Mouse (Mus musculus): ENCODE measurements around the gene Hist1h2bm. TPM values are rescaled to one million over a fixed set of nuclear protein-coding genes. Genes with fewer than 3 reads are reported as not detected.
A peak's percentile ranks its signal among the peaks of the same experiment; 100 is the strongest.
"Not testable (repeated sequence)": the region's sequence is repeated elsewhere in the genome, so short reads cannot be mapped to it uniquely, and the experiment has no call there.

Gene Hist1h2bm
- polyA plus RNA-seq (2014; fragmentation: Nextera tagmentation; extraction: Ambion mirVana) = 6.3 and 6.4 TPM in 2 replicates

GRCm38 (mm10) chr13:21721757-21722372 is at the start of gene Hist1h2bm:
Gene Hist1h2bm, plus strand, starts transcription at chr13:21722044.
- DNase-seq (ENCODE audit: low spot score) = peak; percentile 94
- Histone ChIP-seq H3K9ac (replicated peaks; ENCODE audit: low read length) (peak within 1 kb of the TSS; percentile 72), H3K4me3 (ENCODE audit: low read depth, low read length) (peak within 1 kb of the TSS; percentile 33), H3K4me2 (ENCODE audit: low read depth, low read length) (peak within 1 kb of the TSS; percentile 71), H3K27ac (replicated peaks; ENCODE audit: low read depth, low read length) (peak within 1 kb of the TSS; percentile 92)
- not testable (repeated sequence) for H3K9me3 ChIP-seq (replicated peaks; ENCODE audit: control insufficient read depth, low read length); H3K27me3 ChIP-seq (ENCODE audit: control insufficient read depth, insufficient read depth, low read length); H3K4me1 ChIP-seq (ENCODE audit: control insufficient read depth, insufficient read depth, low read length); H3K36me3 ChIP-seq (replicated peaks; ENCODE audit: control insufficient read depth, insufficient read depth, low read depth, low read length)
- under 1% methylated on average over 31 of the region's 37 CpGs for WGBS
- peak; percentile 96 for ATAC-seq (replicated peaks; ENCODE audit: insufficient number of reproducible peaks, low FRiP score, low TSS enrichment, low read depth)

- DNase-seq (ENCODE audit: low spot score) (no peak), ATAC-seq (replicated peaks; ENCODE audit: insufficient number of reproducible peaks, low FRiP score, low TSS enrichment, low read depth) (no peak)
- H3K4me2 ChIP-seq (ENCODE audit: low read depth, low read length) = no peak within 1 kb of the TSS
- H3K36me3 ChIP-seq (replicated peaks; ENCODE audit: control insufficient read depth, insufficient read depth, low read depth, low read length) = no peaks in the 10 kb centered on the region
- no peak within 1 kb of the TSS for H3K4me3 ChIP-seq (ENCODE audit: low read depth, low read length)
- no peaks in the 10 kb centered on the region for H3K27me3 ChIP-seq (ENCODE audit: control insufficient read depth, insufficient read depth, low read length)
- H3K9me3 ChIP-seq (replicated peaks; ENCODE audit: control insufficient read depth, low read length) = no peaks in the 10 kb centered on the region
- H3K9ac ChIP-seq (replicated peaks; ENCODE audit: low read length) = no peak within 1 kb of the TSS
- WGBS = 73% methylated on average over 2 of the region's 2 CpGs
- no peaks in the 10 kb centered on the region for H3K4me1 ChIP-seq (ENCODE audit: control insufficient read depth, insufficient read depth, low read length)
- no peak within 1 kb of the TSS for H3K27ac ChIP-seq (replicated peaks; ENCODE audit: low read depth, low read length)
Measured at GRCm38 (mm10) chr13:21677305-21677704, 44.5 kb upstream of the Hist1h2bm start, which contains the start of gene Olfr1360. Gene Olfr1360, minus strand, starts transcription at chr13:21677405.

- no peaks in the 10 kb centered on the region for H3K36me3 ChIP-seq (replicated peaks; ENCODE audit: control insufficient read depth, insufficient read depth, low read depth, low read length)
- no peaks in the 10 kb centered on the region for H3K9me3 ChIP-seq (replicated peaks; ENCODE audit: control insufficient read depth, low read length)
- H3K9ac ChIP-seq (replicated peaks; ENCODE audit: low read length) = no peak within 1 kb of the TSS
- DNase-seq (ENCODE audit: low spot score) (no peak), ATAC-seq (replicated peaks; ENCODE audit: insufficient number of reproducible peaks, low FRiP score, low TSS enrichment, low read depth) (no peak)
- H3K27me3 ChIP-seq (ENCODE audit: control insufficient read depth, insufficient read depth, low read length) = no peaks in the 10 kb centered on the region
- H3K27ac ChIP-seq (replicated peaks; ENCODE audit: low read depth, low read length) = no peak within 1 kb of the TSS
- H3K4me2 ChIP-seq (ENCODE audit: low read depth, low read length) = no peak within 1 kb of the TSS
- H3K4me3 ChIP-seq (ENCODE audit: low read depth, low read length) = no peak within 1 kb of the TSS
- no peaks in the 10 kb centered on the region for H3K4me1 ChIP-seq (ENCODE audit: control insufficient read depth, insufficient read depth, low read length)
Measured at GRCm38 (mm10) chr13:21697811-21698210, 24.0 kb upstream of the Hist1h2bm start, which contains the start of gene Olfr1359. Gene Olfr1359, plus strand, starts transcription at chr13:21698111.

GRCm38 (mm10) chr13:21706669-21707068 is 15.2 kb upstream of the Hist1h2bm start:
- H3K4me2 ChIP-seq (ENCODE audit: low read depth, low read length) = no peak overlapping the region
- H3K9me3 ChIP-seq (replicated peaks; ENCODE audit: control insufficient read depth, low read length) = no peaks in the 10 kb centered on the region
- DNase-seq (ENCODE audit: low spot score) (no peak), ATAC-seq (replicated peaks; ENCODE audit: insufficient number of reproducible peaks, low FRiP score, low TSS enrichment, low read depth) (no peak)
- no peak overlapping the region for H3K9ac ChIP-seq (replicated peaks; ENCODE audit: low read length)
- no peak overlapping the region for H3K4me3 ChIP-seq (ENCODE audit: low read depth, low read length)
- no peaks in the 10 kb centered on the region for H3K4me1 ChIP-seq (ENCODE audit: control insufficient read depth, insufficient read depth, low read length)
- H3K36me3 ChIP-seq (replicated peaks; ENCODE audit: control insufficient read depth, insufficient read depth, low read depth, low read length) = no peaks in the 10 kb centered on the region
- WGBS = 77% methylated on average over 4 of the region's 4 CpGs
- no peak overlapping the region for H3K27ac ChIP-seq (replicated peaks; ENCODE audit: low read depth, low read length)
- no peaks in the 10 kb centered on the region for H3K27me3 ChIP-seq (ENCODE audit: control insufficient read depth, insufficient read depth, low read length)

- peak overlapping the region; percentile 55 for H3K4me3 ChIP-seq (ENCODE audit: low read depth, low read length)
- H3K4me1 ChIP-seq (ENCODE audit: control insufficient read depth, insufficient read depth, low read length) = no peaks in the 10 kb centered on the region
- DNase-seq (ENCODE audit: low spot score) = peak; percentile 91
- H3K4me2 ChIP-seq (ENCODE audit: low read depth, low read length) = peak overlapping the region; percentile 29; the same call in 1 of the 2 replicates
- peak overlapping the region; percentile 62 for H3K9ac ChIP-seq (replicated peaks; ENCODE audit: low read length)
- ATAC-seq (replicated peaks; ENCODE audit: insufficient number of reproducible peaks, low FRiP score, low TSS enrichment, low read depth) = peak; percentile 79
- H3K9me3 ChIP-seq (replicated peaks; ENCODE audit: control insufficient read depth, low read length) = no peaks in the 10 kb centered on the region
- H3K36me3 ChIP-seq (replicated peaks; ENCODE audit: control insufficient read depth, insufficient read depth, low read depth, low read length) = no peaks in the 10 kb centered on the region
- H3K27ac ChIP-seq (replicated peaks; ENCODE audit: low read depth, low read length) = 0 out of 2 replicates have a peak overlapping the region, but pooled peaks have one; percentile 28
- WGBS = under 1% methylated on average over 32 of the region's 32 CpGs
- no peaks in the 10 kb centered on the region for H3K27me3 ChIP-seq (ENCODE audit: control insufficient read depth, insufficient read depth, low read length)
Measured at GRCm38 (mm10) chr13:21710031-21710711, 11.7 kb upstream of the Hist1h2bm start.

GRCm38 (mm10) chr13:21710821-21711525 is 10.9 kb upstream of the Hist1h2bm start:
- ATAC-seq (replicated peaks; ENCODE audit: insufficient number of reproducible peaks, low FRiP score, low TSS enrichment, low read depth) (peak; percentile 68), DNase-seq (ENCODE audit: low spot score) (peak; percentile 80)
- H3K4me1 ChIP-seq (ENCODE audit: control insufficient read depth, insufficient read depth, low read length) = no peaks in the 10 kb centered on the region
- H3K4me3 ChIP-seq (ENCODE audit: low read depth, low read length) = peak overlapping the region; percentile 38
- H3K36me3 ChIP-seq (replicated peaks; ENCODE audit: control insufficient read depth, insufficient read depth, low read depth, low read length) = no peaks in the 10 kb centered on the region
- H3K4me2 ChIP-seq (ENCODE audit: low read depth, low read length) = peak overlapping the region; percentile 24
- no peaks in the 10 kb centered on the region for H3K27me3 ChIP-seq (ENCODE audit: control insufficient read depth, insufficient read depth, low read length)
- H3K9me3 ChIP-seq (replicated peaks; ENCODE audit: control insufficient read depth, low read length) = no peaks in the 10 kb centered on the region
- H3K9ac ChIP-seq (replicated peaks; ENCODE audit: low read length) = no peak overlapping the region; the same call in 1 of the 2 replicates
- 3% methylated on average over 22 of the region's 22 CpGs for WGBS
- no peak overlapping the region for H3K27ac ChIP-seq (replicated peaks; ENCODE audit: low read depth, low read length)

- H3K27me3 ChIP-seq (ENCODE audit: control insufficient read depth, insufficient read depth, low read length) = no peaks in the 10 kb centered on the region
- no peak overlapping the region; the same call in 1 of the 2 replicates for H3K9ac ChIP-seq (replicated peaks; ENCODE audit: low read length)
Measured at GRCm38 (mm10) chr13:21711698-21712097, 10.1 kb upstream of the Hist1h2bm start.

More at GRCm38 (mm10) chr13:21711698-21712097, 10.1 kb upstream of the Hist1h2bm start:
- Histone ChIP-seq H3K9me3 (replicated peaks; ENCODE audit: control insufficient read depth, low read length) (no peaks in the 10 kb centered on the region), H3K4me3 (ENCODE audit: low read depth, low read length) (peak overlapping the region; percentile 38), H3K4me2 (ENCODE audit: low read depth, low read length) (peak overlapping the region; percentile 24), H3K27ac (replicated peaks; ENCODE audit: low read depth, low read length) (no peak overlapping the region), H3K36me3 (replicated peaks; ENCODE audit: control insufficient read depth, insufficient read depth, low read depth, low read length) (no peaks in the 10 kb centered on the region), H3K4me1 (ENCODE audit: control insufficient read depth, insufficient read depth, low read length) (no peaks in the 10 kb centered on the region)
- DNase-seq (ENCODE audit: low spot score) (no peak), ATAC-seq (replicated peaks; ENCODE audit: insufficient number of reproducible peaks, low FRiP score, low TSS enrichment, low read depth) (no peak)
- WGBS = 37% methylated on average over 4 of the region's 4 CpGs
